Mouse (Mus musculus) cerebellum, postnatal 4 days (tissue): ENCODE data around the gene Ccdc88c.

Experiments
- DNase-seq, 2 experiments: peaks; one replicate each; pipeline ENCODE4 v3.0.0; 2022; ENCODE audit warnings: low spot score in 2 of 2, mixed read lengths in 1 of 2

Ccdc88c gene

DNA sequence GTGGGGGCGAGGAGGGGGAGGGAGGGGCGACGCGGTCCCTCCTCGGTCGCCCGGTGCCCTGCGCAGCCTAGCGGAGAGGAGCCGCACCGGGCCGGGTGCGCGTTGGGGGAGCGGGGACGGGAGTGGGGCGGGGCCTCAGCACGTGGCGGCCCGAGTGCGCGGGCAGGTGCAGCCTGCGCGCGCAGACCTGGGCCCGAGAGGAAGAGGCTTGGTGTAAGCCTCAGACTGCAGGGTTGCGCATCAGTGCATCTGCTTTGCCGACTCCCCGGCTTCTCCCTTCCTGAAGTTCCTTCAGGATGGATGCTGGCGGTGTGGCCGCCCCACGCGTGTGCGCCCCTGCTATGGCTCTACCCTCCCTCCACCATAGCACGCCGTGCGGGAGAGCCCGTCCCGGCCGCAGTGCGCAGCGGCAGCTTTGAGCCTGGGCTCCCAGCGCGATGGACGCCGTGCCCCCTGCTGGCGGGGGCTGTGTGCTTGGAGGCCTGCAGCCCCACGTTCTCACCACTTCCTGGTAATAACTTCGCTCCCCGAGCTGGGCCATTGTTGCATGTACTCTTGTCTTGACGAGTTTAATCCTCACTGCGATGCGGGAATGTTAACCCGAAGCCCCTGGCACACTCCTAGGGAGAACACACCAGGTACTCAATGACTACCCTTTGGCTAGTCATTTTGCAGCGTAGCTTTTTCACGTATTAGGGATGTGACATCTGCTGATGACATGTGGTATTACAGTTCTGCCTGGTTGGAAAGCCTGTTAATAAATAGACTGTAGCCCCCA lies at the start of gene Ccdc88c:
Gene Ccdc88c (minus strand): TSS at position 103 of the 778 bp plus-strand sequence.
- DNase-seq, result peak; percentile 52 to 74

DNA sequence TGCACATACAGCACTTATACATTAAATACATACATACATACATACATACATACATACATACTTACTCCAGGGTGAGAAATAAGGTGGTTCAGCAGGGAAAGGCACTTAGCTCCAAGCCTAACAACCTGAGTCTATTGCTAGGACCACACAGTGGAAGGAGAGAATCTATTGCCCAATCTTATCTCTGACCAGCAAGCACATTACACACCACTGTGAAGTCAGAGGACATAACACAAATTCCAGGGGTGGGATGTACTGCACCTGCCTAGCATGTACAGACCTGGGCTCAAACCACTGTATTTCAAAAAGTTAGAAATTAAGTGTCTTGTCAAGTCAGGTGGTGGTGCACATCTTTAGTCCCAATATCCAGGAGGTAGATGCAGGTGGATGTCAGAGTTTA lies 49.1 kb upstream of the Ccdc88c start:
- DNase-seq, result no peak

- no peak for DNase-seq
Observed at GRCm38 (mm10) chr12:101075433-101075832, 46.6 kb upstream of the Ccdc88c start.

DNA sequence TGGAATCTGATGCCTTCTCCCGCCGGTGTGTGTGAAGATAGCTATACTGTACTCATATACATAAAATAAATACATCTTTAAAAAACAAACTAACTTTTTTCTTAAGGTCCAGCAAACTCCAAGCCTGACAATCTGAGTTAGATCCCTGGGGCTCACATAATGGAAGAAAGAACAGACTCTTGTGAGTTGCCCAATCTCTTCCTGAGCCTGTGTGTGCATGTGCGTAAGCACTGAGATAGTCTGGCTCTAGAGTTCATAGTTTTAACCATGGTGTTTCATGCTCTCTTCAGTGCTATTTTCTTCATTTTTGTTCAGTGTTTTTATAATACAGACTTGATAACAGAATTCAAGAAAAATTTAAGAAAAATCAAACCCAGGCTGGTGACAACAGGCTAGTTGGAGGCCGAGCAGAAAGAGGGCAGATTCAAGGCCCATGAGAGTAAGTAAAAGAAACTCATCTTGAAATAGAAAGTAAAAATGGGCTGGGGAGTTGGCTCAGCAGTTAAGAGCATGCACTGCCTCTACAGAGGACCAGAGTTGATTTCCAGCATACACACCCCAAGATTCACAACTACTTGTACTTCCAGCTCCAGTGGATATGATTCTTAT lies 46.1 kb upstream of the Ccdc88c start:
- DNase-seq, result no peak

GRCm38 (mm10) chr12:101069813-101070212 lies 41.0 kb upstream of the Ccdc88c start:
- DNase-seq, result no peak

- DNase-seq, result no peak
Observed at GRCm38 (mm10) chr12:101066329-101066728, 37.5 kb upstream of the Ccdc88c start.

- no peak for DNase-seq
Observed at GRCm38 (mm10) chr12:101039956-101040355, 11.1 kb upstream of the Ccdc88c start.

- peak in 1 of 2 experiments; percentile 21 for DNase-seq
Observed at GRCm38 (mm10) chr12:101028247-101028953, 456 bp downstream of the Ccdc88c start.

- no peak for DNase-seq
Observed at GRCm38 (mm10) chr12:101027451-101028246, 1.2 kb downstream of the Ccdc88c start.

DNA sequence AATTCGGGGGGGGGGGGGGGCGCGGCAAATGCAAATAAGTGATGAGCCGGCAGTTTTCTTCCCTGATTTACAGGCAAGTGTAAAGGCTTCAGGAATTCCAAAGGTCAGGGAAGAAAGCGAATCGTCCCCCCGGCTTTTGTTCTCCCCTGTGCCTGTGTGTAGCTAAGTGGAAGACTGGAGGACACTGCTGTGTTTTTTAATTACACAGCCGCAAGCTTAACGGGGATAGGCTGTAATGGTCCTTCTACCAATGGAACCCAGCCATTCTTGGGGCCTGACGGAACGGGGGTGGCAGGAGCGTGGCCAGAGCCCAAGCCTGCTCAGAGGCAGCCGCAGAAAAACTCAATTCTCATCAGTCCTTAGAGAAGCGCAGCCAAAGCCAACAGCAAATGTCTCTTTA lies 1.9 kb downstream of the Ccdc88c start:
- no peak for DNase-seq

DNA sequence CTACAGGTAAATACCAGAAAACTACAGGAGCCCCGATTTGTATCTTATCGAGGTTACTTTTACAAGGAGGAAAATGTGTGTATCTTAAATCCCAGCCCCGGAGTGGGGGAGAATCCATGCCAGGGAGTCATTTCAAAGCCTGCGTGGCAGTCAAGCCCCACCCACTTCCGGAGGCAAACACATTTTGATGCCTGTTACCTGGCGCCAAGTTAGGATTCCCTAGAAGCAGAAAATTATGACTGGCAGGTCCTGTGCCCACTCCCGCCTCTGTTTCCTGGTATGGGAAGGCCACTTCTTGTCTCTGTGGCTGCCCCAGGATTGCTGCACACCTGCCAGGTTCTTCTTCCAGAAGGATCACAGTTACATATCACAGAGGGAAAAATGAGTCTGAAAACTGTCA lies 2.3 kb downstream of the Ccdc88c start:
- no peak for DNase-seq

GRCm38 (mm10) chr12:101026025-101026424 lies 2.8 kb downstream of the Ccdc88c start:
- no peak for DNase-seq

DNA sequence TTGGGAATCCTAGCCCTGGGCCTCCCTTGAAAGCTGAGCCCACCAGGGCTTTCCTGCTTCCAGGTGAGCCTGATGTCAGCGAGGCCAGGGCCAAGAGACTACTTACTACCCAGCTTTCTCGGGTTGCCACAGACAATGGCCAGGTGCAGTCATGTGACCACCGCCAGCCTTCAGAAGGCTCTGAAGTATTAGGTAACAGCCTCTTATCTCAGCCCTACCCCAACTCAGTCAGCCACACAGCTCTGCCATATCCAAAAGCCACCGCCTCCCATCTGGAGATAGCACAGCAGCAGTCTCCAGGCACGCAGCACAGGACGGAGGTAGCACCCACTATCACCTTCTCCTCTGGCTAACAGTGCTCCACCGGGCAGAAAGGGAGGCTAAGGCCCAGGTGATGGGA lies 3.5 kb downstream of the Ccdc88c start:
- no peak for DNase-seq

DNA sequence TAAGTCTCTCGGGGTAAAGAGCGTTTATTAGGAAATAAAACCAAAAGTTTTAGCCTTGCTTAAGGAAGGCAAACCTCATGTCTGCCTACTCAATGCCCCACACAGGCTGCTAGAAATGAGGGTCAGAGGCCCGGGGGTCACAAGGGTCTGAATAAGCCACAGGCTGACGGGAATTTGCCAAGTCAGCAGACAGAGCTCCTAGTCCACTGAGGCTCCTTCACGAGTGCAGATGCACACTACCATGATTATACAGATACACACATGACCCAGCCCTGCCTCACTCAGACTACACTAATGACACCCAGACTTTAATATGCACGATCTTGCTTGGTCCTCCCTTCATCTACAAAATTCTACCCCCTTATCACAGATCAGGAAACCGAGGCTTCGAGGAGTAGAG lies 4.0 kb downstream of the Ccdc88c start:
- no peak for DNase-seq

DNA sequence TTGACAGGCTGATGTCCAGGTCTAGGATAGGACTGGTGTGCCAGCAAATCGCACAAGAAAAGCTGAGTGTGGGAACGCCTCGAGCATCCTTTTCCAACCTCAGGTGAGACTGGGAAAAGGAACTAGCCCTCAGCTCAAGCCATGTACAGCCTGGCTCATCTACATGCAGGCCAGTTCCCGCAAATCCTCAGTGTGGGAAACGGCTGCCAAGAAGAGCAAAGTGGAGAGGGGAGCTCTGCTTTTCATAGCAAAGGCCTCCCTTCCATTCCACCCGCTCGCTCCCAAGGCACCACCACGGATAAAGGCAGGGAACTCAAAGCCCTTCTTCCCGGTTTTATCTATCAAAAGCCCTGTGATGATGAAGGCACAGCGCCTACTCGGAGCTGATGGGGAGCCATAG lies 5.7 kb downstream of the Ccdc88c start:
- DNase-seq, result no peak

- DNase-seq, result no peak
Observed at GRCm38 (mm10) chr12:101022353-101022752, 6.5 kb downstream of the Ccdc88c start.

GRCm38 (mm10) chr12:101021484-101022226 lies 7.2 kb downstream of the Ccdc88c start:
- no peak for DNase-seq

DNA sequence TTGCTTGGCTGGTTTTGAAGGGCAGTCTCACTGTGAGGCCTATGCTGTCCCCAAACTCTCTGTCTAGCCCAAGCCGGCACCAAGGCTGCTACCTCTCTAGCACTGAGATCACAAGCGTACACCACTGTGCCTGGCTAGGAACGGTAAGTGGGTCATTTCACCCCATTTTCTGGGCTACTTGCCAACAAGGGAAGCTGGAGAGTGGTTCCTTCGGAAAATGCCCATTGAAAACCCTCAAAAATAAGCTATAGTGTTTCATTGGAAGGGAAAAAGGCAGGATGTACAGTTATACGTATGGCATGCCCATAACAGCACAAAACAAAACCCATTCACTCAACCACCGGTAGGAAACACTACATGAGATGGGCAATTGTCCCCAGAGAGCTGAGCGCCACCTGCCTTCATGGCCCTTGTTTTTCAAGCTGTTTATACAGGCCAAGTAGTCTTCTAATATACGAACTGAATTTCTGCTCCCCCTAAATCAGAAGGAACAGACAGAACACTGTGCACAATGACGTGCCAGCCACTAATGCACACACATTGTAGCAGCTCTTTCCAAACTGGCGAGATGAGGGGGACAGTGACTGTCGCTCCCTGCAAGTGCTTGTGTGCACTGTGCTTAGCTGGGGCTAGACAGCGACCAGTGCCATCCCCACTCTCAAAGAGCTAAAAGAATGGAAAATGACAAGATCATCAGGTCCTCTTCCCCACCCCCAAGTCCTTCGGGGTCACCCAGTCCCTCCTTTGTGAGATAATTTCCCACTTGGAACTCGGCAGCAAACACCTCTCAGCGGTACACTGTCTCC lies 8.4 kb downstream of the Ccdc88c start:
- no peak for DNase-seq

GRCm38 (mm10) chr12:101019443-101019842 lies 9.4 kb downstream of the Ccdc88c start:
- no peak for DNase-seq

DNA sequence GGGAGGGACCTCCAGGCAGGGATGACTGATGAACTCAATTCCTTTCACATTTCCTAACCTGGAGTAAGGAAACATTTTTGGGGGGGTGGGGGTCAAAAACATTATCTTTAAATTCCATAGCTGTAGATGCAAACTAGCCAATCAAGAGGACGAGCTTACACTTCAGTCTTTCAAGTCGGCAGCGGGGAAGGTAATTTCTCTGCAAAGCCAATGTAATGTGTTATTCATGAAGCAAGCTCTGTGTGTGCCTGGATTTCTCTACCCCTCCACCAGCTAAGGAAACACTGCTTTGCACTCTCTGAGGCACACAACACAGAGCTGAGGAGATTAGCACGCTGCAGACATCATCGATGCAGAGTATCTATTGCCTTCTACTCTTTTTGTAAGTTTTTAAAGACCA lies 9.8 kb downstream of the Ccdc88c start:
- no peak for DNase-seq
